Mouse (Mus musculus): ENCODE measurements around the gene Cacna1s.

Gene Cacna1s

GRCm38 (mm10) chr1:136052547-136052946 lies at the start of gene Cacna1s:
TSS of gene Cacna1s (plus strand) at chr1:136052750.
- no peak for DNase-seq

DNA sequence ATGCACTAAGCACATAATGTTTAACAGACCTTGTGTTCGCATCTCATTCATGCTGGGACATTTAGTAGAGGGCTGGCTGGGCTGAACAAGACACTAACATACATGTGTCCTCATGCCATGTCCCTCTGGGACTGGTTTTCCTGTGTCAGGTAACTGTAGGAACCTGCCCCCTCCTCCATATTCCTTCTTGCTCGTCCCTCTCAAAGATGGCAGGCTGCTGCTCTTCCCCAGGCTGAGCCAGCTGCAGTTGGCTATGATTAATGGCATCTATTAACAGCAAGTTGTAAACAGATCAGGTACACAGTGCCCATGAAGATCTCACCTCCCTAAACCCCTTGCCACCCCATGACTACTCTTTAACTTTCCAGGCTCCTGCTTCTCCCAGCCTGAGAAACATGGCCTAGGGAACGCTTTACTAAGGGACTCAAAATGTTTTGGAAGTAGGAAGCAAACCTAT lies 46.2 kb upstream of the Cacna1s start, which contains the start of gene Igfn1:
Gene Igfn1, minus strand, starts transcription at position 51 of the 457 bp plus-strand sequence.
- no peak for DNase-seq

DNA sequence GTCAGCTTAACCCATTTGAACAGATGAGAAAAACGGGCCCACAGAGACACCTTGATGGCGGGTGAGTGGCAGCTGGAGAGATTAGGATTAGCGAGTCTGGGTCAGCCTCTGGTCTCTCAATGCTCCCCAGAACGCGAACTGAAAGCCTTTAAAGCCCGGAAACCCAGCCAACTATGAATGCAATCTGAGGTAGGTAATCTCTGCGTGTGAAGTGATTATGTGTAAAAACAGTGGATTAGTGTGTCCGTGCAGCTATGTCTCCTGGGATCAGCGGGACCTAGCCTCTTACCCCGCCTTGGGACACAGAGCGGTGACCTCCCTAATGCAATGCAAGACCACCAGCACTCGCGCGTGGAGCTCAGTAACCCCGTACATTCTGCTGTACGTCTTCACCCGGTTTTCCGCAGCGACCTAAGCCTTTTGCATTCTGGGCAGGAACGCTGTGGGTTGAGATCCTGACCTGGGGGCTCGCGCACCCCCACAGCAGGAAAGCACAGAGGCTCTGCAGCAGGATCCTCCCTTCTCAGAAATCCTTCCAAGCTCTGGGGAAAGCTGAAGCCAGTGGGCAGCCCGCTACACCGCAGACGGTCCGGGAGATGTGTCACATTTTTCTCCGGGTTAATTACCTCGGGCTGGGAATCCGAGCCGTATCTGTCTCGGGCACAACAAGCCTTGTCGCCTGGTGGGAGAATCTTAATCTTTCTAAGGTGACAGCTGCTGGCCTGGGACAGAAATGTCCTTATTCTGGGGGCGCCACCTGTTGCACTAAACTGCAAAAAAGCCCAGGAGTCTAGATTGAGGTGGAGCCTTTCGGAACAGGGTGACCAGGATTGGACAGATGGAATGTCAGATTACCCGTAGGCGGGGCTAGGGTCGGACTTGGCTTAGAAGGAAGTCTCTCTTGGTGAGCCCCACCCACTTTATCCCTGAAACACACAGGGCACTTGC lies 45.1 kb upstream of the Cacna1s start, which contains the start of gene Tmem9:
Gene Tmem9, plus strand, starts transcription at position 940 of the 948 bp plus-strand sequence.
- DNase-seq = peak; percentile 15

GRCm38 (mm10) chr1:136008159-136008533 lies 44.4 kb upstream of the Cacna1s start:
- no peak for DNase-seq

DNA sequence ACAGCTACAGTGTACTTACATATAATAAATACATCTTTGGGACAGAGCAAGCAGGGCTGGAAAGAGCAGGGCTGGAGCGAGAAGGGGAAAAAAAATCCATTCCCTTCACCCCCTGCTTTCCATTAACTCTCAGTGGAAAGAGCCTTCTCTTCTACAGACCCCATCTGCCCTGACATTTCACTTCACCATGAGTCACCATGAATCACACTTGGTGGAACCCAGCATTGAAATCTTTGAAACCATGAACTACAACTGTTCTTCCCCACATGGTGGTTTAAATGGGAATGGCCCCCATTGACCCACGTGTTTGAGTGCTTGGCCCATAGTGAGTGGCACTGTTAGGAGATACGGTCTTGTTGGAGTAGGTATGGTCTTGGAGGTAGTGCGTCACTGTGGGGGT lies 42.3 kb upstream of the Cacna1s start:
- no peak for DNase-seq

DNA sequence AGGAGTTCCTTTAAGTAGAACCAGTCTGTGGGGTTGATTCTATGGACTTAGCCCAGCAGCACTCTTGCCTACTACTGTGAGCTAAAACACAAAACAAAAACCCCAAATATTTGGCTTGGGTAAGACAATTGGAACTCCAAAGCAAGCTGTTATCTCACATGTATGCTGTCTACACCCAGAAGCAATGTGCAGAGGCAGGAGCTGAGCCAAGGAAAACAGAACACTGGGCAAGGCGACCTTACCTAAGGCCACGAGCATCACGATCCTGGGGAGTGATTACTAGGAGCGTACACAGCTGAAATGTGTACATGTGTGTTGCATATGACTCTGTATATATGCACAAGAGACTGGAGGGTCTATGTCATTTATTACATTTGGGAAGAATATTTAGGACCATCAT lies 39.0 kb upstream of the Cacna1s start:
- DNase-seq = no peak

- DNase-seq = no peak
Observed at GRCm38 (mm10) chr1:136014796-136015502, 37.6 kb upstream of the Cacna1s start.

GRCm38 (mm10) chr1:136017307-136017706 lies 35.2 kb upstream of the Cacna1s start:
- DNase-seq = no peak

GRCm38 (mm10) chr1:136017907-136018313 lies 34.6 kb upstream of the Cacna1s start:
- DNase-seq = peak; percentile 90

DNA sequence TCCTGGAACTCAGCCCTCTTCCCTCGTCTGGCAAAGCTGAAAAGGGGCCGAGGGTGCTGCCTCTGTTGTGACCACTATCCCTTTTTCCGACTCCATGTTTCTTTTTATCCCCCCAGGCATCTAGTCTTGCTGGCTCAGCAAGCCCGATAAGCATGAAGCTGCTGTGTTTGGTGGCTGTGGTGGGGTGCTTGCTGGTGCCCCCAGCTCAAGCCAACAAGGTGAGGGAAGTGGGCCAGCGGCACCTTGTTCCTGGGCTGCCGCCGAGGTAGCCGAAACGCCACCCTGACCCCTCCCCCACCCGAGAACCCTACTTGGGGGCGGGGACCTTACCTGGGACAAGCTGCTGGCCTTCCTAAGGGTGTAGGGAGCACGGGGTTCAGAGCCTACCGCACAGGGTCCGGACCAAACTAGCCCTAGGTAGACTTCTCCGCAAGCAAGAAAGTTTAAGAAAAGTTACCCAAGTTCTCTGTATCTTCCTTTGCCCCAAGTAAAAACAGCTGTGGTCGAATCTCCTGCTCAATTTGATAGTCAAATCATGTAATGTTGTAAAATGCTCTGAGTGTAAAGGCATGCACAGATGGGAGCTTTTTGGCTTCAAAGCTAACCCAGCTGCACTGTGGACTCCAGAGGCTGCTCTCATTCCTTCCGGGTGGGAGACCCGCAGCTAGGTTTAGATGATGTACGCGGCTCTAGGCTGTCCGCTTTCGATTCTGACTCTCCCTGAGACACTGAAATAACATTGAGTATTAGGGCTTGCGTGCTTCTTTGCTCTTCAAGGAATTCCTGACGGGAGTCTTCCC lies 34.0 kb upstream of the Cacna1s start:
- DNase-seq = peak; percentile 38

DNA sequence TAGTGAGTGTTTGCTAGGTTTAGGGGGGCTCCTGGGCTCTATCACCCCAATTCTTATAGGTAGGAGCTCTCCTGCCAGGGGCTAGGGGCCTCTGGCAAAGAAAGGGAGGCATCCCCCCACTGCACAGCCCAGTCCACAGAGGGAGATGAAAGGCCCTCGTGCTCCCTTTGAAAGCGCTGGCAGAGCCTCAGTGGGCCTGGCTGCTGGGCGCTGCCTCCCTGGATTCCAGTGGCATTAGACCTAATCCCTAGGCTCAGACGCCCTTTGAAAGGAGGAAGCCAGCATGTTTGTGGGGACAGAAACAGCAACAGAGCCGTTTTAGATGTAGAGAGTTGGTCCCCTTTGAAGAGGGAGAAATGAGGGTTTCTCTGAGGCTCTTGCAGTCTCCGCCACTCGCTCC lies 22.3 kb upstream of the Cacna1s start:
- DNase-seq = no peak

- no peak for DNase-seq
Observed at GRCm38 (mm10) chr1:136031697-136032096, 20.9 kb upstream of the Cacna1s start.

DNA sequence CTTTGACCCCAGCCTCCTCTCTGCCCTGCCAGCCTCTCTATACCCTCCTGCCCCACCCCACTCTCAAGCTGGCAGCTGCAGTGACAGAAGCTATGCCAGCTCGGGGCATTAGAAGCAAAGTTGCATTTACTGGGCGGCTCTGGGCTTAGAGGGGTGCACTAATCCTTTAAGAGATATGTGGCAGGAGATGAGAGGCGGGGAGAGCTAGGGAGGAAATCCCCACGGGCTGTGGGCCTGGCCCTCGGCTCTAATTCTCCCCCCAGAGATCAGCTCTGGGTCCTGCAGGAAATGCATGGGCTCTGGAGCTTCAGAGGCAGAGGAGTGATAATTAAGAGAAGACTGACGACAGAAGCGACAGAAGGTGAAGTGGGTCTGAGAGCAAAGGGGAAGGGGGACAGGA lies 19.6 kb upstream of the Cacna1s start:
- DNase-seq = no peak

DNA sequence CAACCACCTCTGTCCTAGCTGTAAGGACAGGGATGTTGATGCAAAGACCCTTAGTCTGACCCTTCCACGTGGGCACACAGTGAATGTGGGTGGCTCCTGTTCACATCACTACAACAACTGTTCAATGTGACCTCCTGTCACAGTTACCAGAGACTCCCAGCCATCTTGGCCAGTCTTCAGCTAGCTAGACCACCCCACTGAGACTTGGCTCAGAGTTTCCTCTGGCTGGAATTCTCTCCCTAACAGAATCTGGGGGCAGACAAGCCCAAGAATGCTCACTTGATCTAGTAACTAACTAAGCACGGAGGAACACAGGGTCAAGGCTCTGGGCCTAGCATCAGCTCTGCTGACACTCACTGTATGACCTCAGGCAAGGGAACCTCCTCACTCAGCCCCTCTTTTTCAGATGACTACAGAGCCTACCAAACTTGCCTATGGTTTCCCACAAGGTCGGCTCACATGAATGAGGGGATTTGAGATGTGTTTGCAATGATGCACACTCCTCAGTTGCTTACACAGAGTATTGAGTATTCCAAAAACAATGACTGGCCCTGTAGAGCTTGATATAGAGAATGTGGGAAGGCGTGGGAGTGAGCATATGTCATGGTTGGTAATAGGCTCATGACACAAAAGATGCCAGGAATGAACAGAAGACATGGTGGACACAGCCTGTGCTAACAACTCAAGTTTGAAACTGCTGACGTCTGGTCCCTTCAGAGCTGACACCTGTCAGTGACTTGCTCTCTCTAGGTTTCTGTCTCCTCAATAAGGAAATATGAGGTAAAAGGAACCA lies 13.6 kb upstream of the Cacna1s start:
- no peak for DNase-seq

DNA sequence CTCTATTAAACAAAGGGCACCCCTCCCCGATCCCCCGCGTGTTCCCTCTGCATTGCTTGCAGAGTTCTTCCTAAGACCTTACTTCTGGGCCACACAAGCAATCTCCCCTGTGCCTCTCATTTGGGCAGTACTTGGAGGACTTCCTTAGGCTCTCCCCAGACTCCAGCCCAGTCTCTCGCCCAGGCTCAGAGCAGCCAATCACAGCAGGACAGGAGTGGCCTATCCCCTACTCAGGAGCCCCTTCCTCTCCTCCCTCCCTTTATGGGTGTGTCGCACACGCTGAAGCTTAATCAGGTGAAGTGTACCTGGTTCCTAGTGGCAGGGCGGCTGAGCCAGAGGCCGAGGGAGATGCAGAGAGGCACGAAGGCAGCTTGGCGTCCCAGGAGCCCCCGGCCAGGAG lies 12.1 kb upstream of the Cacna1s start:
- DNase-seq = no peak

GRCm38 (mm10) chr1:136040874-136041273 lies 11.7 kb upstream of the Cacna1s start:
- DNase-seq = no peak

GRCm38 (mm10) chr1:136045774-136046173 lies 6.8 kb upstream of the Cacna1s start:
- peak; percentile 42 for DNase-seq

DNA sequence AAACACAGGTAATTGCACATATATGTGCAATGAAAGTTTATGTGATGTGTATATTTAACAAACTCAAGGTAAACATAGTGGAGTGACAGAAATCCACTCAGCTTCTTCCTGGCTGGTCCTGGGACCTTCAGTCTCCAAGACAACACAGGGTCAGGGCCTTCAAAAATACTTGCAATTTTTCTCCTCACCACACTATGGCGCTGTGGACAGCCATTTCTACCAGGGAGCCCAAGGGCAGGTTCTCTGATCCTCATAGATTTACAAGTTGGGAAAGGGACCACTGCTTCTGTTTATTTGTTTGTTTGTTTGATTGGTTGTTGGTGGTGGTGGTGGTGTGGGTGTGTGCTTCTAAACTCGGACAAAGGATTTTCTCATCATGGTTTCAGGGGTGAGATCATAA lies 5.1 kb upstream of the Cacna1s start:
- no peak for DNase-seq

DNA sequence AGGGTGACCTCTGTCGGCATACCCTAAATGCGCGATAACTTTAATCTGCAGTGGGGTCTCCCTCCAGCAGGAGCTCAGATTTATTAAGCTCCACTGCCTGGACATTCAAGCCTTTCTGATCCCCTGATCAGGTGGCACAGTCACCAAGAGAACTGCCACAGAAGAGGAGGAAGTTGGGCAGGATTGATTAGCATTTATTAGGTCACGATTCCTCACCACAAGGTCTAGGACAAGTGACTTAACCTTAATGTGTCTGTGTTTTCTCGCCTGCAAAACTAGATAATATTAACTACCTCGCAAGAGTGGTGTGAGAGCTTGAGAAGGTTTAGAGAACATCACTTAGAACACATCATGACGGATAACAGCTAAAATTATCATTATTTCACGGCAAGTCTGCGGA lies 4.7 kb upstream of the Cacna1s start:
- no peak for DNase-seq

- no peak for DNase-seq
Observed at GRCm38 (mm10) chr1:136050312-136051012, 2.1 kb upstream of the Cacna1s start, which contains the start of gene Ascl5. TSS of gene Ascl5 (plus strand) at chr1:136050804.

- DNase-seq = no peak
Observed at GRCm38 (mm10) chr1:136051013-136051315, 1.6 kb upstream of the Cacna1s start.

GRCm38 (mm10) chr1:136051465-136051864 lies 1.1 kb upstream of the Cacna1s start:
- peak; percentile 60 for DNase-seq
